Mouse (Mus musculus) cerebellum, adult 18-20 months (tissue): ENCODE data around the gene Ncln.

Experiments
- DNase-seq, 2 experiments: peaks; one replicate each; pipeline ENCODE4 v3.0.0; 2021

Ncln gene

GRCm38 (mm10) chr10:81460951-81461350, 35.2 kb downstream of the Ncln start:
- no peak for DNase-seq

- DNase-seq = no peak
These were observed 35.7 kb downstream of the Ncln start for GRCm38 (mm10) chr10:81460471-81460870.

- DNase-seq = no peak
These were observed 36.8 kb downstream of the Ncln start for GRCm38 (mm10) chr10:81459399-81459798.

- DNase-seq = no peak
These were observed 37.9 kb downstream of the Ncln start for GRCm38 (mm10) chr10:81458267-81458666.

- no peak for DNase-seq
These were observed 38.6 kb downstream of the Ncln start for GRCm38 (mm10) chr10:81457624-81458023.

GRCm38 (mm10) chr10:81456983-81457563, 39.1 kb downstream of the Ncln start:
- no peak for DNase-seq

GRCm38 (mm10) chr10:81455181-81455895, 40.9 kb downstream of the Ncln start, which contains the start of gene Nfic:
Nfic (minus strand) TSS chr10:81455635.
- no peak for DNase-seq

GRCm38 (mm10) chr10:81454106-81454505, 42.1 kb downstream of the Ncln start:
- no peak for DNase-seq

- no peak for DNase-seq
These were observed 43.3 kb downstream of the Ncln start for GRCm38 (mm10) chr10:81452947-81453288.

- no peak for DNase-seq
These were observed 43.8 kb downstream of the Ncln start for GRCm38 (mm10) chr10:81452237-81452946.

- no peak for DNase-seq
These were observed 44.8 kb downstream of the Ncln start for GRCm38 (mm10) chr10:81451365-81451745.

GRCm38 (mm10) chr10:81450641-81451364, 45.4 kb downstream of the Ncln start:
- no peak for DNase-seq

GRCm38 (mm10) chr10:81450140-81450539, 46.1 kb downstream of the Ncln start:
- peak; percentile 86 to 89 for DNase-seq

GRCm38 (mm10) chr10:81445516-81445915, 50.7 kb downstream of the Ncln start:
- DNase-seq = peak in 1 of 2 experiments; percentile 7

- peak; percentile 11 to 23 for DNase-seq
These were observed 55.2 kb downstream of the Ncln start for GRCm38 (mm10) chr10:81441019-81441418.
